Mouse (Mus musculus) fibroblast of lung, adult 2 months (primary cell): ENCODE measurements around the gene Hist1h2af.
"Not testable (repeated sequence)": the region's sequence is repeated elsewhere in the genome, so short reads cannot be mapped to it uniquely, and the experiment has no call there.

Experiments
- DNase-seq: peaks from one replicate; pipeline ENCODE4 v3.0.0-alpha.2; 2011; ENCODE audit warnings: low read depth

The Hist1h2af gene

DNA sequence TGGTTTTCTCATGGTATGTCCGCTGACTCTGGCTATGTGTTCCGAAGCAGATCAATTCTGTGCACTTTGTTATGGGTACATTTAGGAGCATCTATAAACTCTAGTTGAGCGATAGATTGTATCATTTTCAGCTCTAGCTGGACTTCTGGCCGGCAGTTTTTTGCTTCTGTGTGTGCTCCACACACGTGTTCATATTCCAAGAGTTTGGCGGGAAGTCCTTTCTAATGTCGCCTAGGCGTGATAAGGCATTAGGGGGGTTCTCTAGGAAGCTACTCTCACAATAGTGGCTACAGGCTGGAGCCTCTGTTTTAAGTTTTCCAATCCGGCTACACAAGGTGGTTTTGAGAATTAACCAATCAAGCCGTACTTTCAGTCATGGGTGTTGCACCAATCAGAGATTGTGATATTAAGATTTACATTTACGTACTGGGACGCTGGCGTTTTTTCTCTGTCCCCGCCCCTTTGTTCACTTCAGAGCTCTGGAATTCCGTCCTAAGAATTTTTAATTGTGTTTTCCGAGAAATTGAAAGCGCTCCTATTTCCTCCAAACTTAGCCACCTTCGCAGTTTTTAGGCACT is 22.2 kb downstream of the Hist1h2af start:
- no peak for DNase-seq

DNA sequence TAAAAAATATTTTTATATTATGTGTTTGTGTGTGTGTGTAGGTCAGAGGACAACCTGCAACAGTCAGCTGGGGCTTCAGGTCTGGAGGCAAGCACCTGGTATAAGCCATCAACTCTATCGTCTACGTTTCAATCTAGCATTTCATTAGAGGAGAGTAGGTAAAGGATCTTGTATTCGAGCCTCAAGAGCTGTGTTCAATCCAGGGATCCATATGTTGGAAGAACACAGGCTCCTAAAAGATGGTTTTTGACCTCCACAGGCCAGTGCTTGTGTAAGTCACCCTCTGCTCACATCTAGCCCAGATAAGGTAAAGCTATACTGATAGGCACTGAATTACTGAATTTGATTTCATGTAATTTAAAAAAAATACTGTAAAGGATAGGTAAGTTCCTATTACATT is 23.2 kb downstream of the Hist1h2af start:
- DNase-seq, result no peak

DNA sequence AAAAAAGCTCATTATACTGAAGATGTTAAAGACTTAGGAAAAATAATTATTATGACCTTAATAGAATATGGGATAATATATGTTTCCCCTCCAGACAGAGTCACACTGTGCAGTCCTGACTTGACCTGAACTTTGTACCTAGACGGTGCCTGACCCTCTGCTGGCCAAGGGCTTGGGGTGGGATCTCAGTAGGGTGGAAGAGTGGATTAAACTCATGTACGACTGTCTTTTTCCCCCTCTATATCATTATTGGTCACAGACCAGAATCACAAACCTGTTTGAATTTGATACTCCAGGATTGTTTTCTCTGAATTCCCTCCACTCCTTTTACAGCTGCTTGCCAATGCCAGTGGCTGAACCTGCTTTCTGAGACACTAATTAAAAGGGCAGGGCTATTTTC is 27.0 kb downstream of the Hist1h2af start:
- DNase-seq, result not testable (repeated sequence)

DNA sequence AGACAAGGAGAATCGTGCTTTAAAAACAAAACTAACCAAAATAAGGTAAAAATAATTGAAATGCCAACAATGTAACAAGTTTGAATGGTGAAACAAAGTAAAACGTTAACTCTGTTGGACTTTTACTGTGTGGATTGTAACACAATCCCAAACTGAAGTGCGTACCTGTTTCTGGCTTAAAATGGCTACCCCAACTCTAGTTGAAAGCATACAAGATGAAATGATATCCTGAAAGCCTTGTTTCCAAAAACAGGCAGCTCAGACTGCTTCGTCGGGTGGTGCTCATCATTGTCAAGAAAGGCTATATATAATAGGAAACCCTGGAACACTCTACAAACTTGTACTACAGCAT is 27.8 kb downstream of the Hist1h2af start:
- DNase-seq, result not testable (repeated sequence)

DNA sequence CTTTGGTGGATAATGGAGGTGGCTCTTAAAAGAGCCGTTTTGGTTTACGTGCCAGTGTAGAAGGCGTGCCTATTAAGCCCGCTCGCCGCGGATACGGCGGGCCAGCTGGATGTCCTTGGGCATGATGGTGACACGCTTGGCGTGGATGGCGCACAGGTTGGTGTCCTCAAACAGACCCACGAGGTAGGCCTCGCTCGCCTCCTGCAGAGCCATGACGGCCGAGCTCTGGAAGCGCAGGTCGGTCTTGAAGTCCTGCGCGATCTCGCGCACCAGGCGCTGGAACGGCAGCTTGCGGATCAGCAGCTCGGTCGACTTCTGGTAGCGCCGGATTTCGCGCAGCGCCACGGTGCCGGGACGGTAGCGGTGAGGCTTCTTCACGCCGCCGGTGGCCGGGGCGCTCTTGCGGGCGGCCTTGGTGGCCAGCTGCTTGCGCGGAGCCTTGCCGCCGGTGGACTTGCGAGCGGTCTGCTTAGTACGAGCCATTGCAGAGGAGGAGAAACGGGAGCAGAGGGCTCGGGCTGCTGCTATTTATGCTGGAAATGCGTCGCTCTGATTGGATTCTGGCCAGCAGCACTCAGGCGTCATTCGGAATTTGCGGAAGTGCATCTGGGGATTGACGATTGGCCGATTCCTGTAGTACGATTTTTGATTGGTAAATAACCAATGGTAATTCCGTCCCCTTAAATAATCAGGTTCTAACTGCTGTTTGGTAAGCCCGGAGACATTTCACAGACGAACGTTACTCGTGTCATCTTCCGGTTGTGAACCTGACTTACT is 28.4 kb downstream of the Hist1h2af start, which contains the start of gene Hist1h3e:
Gene Hist1h3e (minus strand): TSS at position 487 of the 777 bp plus-strand sequence.
- peak; percentile 94 for DNase-seq

DNA sequence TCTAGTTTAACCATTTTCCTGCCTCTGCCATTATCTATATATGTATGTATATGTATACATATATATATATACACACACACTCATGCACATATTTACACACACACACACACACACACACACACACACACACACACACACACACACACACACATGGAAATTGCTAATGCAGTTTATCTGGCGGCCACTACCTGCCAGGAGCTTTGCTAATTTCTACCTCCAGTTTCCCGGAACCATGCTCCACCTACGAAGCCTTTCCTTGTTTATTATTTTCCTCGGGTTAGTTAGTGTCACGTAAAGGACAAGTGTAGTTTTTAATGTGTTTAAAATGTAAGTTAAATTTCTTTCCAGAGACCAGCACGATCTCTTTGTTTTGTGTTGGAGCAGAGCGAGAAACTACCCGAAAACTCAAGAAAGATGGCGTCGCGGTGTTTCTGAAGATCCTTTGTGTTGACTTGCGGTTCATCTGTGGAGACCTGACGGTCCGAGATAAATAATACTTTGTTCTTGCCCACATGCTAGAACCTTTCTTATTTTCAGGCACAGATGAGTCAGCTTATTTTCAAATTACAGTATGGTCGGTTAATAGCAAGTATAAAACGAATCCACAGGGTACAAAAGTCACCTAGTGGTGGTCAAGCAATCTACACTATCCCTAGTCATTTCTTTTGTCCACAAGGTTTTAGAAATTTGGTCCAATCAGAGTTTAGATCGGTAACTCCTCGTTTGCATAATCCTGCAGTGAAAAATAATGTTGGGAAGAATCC is 29.2 kb downstream of the Hist1h2af start:
- DNase-seq, result no peak

DNA sequence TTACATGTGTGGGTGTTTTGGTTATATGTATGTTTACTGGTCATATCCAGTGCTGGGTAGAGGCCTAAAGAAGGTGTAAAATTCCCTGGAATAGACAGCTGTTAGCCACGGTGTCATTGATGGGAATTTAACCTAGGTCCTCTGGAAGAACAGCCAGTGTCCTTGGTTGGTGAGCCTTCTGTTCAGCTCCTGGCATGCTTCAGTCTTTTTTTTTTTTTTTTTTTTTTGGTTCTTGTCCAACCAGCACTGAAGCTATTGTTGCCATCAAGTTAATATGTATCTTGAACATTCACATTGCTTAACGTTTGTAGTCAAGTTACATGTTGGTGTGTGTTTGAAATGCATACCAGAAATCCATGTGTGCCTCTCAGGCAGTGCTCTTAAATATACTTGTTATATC is 30.8 kb downstream of the Hist1h2af start:
- DNase-seq, result no peak

DNA sequence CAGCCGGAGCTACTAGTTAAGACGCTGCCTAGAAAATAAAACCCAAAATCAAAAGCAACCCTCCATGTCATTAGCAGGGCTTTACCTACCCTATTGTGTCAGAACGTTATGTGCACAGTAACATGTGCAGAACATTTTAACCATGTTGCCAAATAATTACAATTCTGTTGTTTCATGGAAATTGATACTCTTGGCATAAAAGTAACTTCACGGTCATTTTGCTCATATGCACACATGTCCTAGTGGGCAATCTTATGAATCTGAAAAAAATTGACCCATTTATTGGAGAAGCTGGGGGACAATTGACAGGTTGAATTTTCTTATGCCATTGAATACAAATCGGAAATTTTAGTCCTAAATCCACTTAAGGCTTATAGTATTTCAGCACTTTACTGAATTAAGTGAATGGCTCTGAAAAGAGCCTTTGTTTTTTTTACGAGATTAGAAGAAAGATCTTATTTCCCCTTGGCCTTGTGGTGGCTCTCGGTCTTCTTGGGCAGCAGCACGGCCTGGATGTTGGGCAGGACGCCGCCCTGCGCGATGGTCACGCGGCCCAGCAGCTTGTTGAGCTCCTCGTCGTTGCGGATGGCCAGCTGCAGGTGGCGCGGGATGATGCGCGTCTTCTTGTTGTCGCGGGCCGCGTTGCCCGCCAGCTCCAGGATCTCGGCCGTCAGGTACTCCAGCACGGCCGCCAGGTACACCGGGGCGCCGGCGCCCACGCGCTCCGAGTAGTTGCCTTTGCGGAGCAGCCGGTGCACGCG is 36.7 kb downstream of the Hist1h2af start:
- DNase-seq, result not testable (repeated sequence)

DNA sequence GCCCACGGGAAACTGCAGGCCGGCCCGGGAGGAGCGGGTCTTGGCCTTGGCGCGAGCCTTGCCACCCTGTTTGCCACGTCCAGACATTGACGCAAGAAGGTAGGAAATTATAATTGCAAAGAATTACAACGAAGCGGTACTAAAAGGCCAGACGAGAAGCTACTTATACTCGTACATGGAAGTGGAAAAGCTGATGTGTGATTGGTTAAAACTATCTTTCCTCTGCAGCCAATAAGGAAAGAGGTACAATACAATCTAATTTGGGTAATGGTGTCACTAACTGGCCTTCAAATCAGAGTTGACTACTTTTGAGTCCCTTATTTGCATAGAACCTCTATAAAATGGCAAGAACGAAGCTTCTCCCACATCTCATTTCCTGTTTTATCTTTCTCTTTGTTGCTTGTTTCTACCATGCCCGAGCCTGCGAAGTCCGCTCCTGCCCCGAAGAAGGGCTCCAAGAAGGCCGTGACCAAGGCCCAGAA is 37.4 kb downstream of the Hist1h2af start, which contains the start of the genes Hist1h2ae and Hist1h2bg:
Gene Hist1h2ae (minus strand): TSS at position 199 of the 482 bp plus-strand sequence.
Gene Hist1h2bg (plus strand): TSS at position 375 of the 482 bp plus-strand sequence.
- DNase-seq, result peak; percentile 89

DNA sequence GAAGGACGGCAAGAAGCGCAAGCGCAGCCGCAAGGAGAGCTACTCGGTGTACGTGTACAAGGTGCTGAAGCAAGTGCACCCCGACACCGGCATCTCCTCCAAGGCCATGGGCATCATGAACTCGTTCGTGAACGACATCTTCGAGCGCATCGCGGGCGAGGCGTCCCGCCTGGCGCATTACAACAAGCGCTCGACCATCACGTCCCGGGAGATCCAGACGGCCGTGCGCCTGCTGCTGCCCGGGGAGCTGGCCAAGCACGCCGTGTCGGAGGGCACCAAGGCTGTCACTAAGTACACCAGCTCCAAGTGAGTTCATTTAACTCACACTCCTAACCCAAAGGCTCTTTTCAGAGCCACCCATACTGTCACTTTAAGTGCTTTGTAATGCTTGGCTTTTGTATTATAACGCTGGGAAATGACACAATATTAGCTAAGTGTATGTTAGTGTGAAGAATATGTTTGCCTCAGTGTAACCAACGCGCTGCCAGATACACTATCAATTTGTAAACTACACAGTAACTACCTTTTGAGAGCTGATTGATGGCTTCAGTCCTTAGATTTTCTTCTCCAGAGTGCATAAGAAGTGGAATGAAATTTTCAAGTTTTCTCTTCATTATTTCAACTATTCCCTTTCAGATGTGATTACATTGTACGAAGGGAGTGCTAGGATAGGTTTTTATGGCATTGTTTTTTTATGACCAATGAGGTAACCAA is 38.0 kb downstream of the Hist1h2af start:
- DNase-seq, result not testable (repeated sequence)

DNA sequence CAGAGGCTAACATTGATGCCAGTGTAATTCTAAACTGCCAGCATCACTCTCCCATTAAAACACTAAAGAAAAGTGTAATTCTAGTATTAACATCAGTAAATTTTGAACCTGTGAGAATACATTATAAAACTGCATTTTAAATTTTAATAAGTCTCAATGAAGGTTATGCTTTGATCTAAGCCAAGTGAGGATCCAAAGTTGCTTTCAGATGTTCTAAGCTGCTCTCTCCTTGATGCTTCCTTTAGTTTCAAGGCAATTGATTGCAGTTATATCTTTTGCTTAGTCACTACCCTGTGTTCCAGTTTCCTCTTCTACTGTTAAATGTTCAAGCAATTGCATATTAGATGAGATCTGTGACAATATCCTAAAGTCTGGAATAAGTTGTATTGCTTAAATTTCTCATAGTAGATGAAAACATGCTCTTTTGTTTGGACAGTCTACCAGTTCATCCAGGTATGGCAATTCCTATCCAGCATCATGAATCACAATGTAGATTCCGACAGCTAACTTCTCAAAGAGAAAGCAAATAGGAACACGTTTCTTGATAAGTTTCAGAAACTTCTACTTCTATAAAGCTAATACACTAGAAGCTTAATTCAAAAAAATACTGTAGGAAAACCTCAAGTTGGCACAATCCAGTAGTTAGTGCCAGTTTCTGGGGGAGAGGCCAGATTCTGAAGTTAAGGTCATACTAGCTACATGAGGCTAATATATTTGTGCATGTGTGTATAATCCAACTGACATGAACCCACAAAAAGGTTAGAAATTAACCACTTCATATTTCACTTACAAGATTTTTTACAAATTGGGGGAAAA is 38.7 kb downstream of the Hist1h2af start:
- no peak for DNase-seq

DNA sequence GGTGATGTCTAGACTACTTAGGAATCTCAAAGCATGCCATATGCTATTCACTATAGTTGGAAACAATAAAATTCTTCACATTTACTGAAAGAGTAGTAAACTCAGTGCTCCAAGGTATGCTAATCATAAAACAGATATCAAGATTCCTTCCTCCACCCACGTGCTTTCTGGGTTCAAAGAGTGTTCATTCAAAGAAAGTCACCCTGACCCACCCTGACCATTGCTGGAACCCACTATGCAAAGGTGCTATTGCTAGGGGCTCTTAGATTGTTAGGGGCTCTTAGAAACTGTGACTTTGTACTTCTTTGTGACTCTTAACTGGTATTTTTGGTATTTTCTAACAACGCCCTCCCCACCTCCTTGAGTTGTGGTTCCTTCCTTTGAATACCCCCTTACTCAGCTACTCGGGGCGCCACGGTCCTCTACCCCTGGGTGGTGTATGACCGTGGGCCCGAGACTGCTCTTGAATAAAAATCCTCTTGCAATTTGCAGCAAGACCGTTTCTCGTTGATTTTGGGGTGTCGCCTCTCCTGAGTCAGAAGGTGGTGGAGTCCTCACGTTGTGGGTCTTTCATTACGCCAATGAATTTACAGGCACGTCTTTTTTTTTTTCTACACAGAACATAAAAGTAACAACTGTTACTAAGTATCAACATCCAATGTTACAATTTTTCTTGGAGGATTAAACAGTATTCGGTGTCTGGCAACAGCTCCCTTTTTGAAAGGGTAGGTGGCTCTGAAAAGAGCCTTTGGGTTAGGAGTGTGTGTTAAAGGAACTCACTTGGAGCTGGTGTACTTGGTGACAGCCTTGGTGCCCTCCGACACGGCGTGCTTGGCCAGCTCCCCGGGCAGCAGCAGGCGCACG is 39.6 kb downstream of the Hist1h2af start:
- not testable (repeated sequence) for DNase-seq

DNA sequence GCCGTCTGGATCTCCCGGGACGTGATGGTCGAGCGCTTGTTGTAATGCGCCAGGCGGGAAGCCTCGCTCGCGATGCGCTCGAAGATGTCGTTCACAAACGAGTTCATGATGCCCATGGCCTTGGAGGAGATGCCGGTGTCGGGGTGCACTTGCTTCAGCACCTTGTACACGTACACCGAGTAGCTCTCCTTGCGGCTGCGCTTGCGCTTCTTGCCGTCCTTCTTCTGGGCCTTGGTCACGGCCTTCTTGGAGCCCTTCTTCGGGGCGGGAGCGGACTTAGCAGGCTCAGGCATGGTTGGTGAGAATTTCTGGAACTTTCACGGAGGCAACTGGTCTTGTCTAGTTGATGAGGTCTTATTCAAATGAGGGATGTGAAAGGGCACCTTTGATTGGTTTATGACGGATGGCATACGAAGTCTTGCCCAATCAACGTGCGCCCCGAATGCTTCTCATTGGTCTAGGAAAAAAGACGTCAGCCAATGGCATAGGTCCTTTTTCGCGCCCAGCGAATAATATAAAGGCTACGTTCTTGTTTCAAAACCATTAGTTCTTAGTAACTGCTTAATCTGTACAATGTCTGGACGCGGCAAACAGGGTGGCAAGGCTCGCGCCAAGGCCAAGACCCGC is 40.3 kb downstream of the Hist1h2af start, which contains the start of the genes Hist1h2bf and Hist1h2ad:
Gene Hist1h2bf (minus strand): TSS at position 299 of the 627 bp plus-strand sequence.
Gene Hist1h2ad (plus strand): TSS at position 484 of the 627 bp plus-strand sequence.
- peak; percentile 95 for DNase-seq

DNA sequence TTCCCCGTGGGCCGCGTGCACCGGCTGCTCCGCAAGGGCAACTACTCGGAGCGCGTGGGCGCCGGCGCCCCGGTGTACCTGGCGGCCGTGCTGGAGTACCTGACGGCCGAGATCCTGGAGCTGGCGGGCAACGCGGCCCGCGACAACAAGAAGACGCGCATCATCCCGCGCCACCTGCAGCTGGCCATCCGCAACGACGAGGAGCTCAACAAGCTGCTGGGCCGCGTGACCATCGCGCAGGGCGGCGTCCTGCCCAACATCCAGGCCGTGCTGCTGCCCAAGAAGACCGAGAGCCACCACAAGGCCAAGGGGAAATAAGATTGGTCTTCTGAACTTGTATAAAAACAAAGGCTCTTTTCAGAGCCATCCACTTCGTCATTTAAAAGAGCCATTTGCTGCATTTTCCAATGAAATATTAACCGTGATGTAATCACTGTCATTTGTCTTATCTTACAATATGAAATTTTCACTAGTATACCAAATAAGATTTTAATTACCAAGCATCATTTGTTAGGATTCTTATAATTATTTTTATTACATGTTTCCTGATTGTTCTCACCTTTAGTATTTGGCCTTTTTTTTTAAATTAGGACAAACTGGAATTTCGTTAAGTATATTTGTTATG is 41.0 kb downstream of the Hist1h2af start:
- not testable (repeated sequence) for DNase-seq

DNA sequence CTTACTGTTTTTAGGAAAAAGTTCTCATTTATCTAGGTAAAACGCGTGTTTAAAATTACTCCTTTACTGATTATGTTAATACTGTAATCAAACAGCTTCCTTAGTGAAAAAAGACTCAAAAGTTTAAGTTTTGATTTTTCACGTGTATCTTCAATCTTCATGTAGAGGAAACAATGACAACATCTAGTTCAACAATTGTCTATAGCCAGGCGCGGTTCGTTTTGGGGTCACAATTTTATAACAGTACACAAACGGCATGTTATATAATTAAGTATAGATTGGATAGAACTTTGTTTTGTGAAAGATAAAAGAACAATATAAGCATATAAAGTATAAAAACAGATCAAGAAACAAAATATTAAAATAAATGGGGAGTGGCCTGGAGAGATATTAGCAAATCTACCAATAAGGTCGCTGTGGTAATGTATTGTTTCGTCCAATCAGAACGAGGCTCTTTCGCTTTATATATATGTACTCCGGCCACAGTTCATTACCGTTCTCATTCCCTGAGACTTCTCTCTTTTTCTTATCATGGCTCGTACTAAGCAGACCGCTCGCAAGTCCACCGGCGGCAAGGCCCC is 41.7 kb downstream of the Hist1h2af start, which contains the start of gene Hist1h3d:
Gene Hist1h3d (plus strand): TSS at position 493 of the 581 bp plus-strand sequence.
- DNase-seq, result no peak

DNA sequence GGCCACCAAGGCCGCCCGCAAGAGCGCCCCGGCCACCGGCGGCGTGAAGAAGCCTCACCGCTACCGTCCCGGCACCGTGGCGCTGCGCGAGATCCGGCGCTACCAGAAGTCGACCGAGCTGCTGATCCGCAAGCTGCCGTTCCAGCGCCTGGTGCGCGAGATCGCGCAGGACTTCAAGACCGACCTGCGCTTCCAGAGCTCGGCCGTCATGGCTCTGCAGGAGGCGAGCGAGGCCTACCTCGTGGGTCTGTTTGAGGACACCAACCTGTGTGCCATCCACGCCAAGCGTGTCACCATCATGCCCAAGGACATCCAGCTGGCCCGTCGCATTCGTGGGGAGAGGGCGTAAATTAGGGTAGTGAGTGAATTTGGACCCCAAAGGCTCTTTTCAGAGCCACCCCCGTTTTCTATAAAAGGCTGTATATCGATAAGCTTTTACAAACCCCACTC is 42.2 kb downstream of the Hist1h2af start:
- DNase-seq, result not testable (repeated sequence)

DNA sequence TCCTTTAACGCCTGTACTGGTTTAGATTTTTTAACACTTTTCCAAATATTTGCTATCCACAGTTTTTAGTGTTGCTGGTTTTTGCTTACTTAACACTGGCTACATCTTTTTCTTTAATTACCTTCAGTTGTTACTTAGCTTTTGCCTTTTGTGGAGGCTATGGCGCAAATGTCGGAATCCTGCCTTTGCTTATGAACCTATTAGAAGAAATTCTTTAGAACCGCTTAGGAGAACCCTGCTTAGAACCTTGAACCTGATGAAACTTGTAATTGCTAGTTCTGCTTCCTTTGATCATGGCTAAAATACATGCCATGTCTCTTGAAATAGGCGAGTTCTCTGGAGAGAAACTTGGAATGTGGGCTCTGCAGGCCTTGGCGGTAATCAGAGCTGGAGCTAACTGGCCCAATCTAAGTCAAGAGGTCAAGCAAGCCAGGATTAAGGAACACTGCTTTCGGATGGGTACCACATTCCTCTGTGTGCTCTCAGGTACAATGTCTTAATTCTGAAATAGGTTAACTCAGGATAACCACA is 42.7 kb downstream of the Hist1h2af start:
- no peak for DNase-seq
